Mouse (Mus musculus) layer of hippocampus, adult 11-12 months (tissue): Measurements from ENCODE around the gene Fau.
"Not testable (repeated sequence)": the region's sequence is repeated elsewhere in the genome, so short reads cannot be mapped to it uniquely, and the experiment has no call there.

Experiments used
- DNase-seq: peaks from one replicate; pipeline ENCODE4 v3.0.0; 2022; ENCODE audit warnings: low spot score

Gene Fau

DNA sequence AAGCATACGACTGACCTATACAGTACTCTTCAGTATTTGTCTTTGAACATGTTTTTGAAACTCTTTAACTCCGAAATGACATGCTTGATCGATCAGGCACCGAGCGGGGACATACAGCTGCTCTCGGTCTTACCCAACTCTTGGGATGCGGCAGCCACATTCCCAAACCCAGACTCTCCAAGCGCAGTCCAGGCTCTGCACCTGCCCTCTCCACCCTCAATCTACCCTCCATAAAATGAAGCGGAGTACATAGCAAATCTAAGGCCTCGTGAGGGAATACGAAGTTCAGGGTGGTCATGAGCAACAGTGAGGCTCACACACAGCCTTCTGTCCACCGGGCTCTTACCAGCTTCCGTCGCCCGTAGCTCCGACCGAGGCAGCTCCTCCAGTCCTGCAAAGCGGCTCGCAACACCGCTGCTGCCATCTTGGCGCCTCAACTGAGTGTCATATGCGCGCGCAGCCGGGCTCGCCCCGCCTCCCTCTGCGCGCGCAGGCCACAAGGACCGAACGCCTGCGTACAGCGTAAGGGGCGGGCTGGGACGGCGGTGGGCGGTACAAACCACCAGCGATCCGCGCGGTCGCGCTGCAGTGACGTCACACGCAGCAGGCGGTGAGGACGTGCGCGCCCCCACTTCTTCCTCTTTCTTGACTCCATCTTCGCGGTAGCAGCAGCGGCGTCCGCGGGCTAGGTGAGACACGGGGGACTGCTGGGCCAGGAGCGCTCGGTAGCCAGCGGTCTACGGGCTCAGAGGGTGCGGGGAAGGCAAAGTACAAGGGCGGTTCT is at the start of gene Fau, which contains the start of gene Mrpl49:
Gene Fau (plus strand): TSS at position 532 of the 784 bp plus-strand sequence.
Gene Mrpl49 (minus strand): TSS at position 473 of the 784 bp plus-strand sequence.
- DNase-seq, result peak; percentile 99

DNA sequence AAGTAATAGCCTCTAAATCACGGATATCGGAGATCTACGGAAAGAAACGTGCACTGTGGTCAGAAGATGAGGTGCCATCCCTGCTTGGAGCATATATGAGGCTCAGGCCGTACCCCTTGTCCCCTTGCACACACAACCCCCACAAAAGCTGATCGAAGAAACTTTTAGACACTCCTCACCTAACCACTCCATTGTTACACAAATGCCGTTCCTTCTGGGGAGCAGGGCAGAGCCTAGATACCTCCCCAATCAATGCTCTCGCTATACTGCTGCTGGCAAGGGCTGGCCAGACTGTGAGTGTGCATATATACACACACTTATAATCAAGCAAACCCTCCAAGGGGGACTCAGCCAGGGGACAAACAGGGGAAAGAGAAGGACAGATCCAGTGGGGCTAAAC is 48.5 kb upstream of the Fau start:
- DNase-seq, result no peak

DNA sequence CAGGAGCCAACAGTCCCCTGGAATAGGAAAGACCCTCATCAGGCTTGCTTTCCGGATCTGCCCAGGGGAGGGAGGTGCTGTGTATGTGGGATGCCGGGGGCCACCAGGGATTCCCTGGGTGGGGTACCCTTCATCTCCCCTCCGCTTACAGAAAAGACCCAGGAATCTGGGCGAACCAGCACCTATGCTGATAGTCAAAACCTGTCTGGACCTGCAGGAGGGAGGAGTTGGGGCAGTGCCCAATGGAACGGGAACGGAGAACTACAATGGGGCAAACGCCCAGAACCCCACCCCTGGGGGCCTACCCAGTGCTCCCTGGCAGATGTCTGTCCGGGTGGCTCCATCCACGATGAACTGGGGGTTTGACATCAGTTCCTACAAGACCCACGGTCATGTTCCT is 44.0 kb upstream of the Fau start:
- DNase-seq, result no peak

DNA sequence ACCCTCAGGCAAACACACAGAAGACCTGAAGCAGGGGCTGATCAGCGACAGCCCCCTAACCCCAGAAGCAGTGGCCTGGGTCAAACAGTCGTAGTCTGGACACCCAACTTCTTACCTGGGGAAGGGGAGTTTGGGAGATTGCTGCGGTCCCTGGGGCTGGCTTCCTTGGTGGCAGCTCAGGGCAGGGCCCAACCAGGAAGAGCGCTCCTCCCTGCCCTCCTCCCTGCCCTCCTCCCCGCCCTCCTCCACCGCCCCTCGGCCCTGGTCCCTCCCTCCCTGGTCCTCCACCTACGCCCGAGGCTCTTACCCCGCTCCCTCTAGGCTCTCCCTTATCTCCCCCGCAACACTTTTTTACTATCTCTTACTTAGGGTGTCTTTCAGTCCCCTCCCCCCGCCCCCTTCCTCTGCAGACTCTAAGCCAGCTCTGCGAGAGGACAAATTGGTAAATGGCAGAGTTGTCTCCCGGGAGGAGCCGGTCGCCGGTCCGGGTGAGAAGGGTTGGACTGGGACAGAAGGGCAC is 42.6 kb upstream of the Fau start:
- no peak for DNase-seq

DNA sequence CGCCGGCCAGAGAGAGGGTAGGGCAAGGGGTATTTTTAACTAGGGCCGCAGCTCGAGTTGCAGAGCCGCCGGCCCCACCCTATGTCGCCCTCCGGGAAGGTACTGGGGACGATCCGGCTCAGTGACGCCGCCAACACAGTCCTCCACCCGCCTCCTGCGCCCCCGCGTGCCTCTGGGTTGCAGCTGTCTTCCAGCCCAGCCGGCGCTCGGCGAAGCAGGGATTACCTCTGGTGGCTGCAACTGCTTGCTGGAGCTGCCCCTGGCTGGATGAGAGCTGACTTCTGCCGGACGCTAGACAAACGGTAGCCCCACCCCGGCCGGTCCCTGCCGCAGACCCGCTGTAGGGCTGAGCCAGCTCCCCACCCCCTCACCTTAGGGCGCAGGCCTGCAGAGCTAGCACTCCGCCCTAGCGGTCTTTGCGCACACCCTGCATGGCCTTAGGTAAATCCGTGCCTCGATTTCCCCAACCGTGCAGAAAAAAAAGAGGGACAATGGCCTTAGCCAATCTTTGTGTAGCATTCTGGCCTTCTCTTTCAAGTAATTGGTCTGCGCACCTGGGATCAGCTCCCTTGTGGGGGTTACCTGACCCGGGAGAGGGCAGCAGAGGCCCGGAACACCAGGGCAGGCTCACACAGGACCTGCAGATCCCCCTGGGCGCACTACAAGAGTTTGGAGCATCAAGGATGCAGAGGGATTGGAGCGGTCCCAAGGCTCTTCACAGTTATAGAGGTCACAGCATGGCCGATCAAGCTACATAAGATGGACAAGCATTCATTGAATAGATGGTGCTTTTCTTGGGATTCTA is 41.9 kb upstream of the Fau start, which contains the start of gene Capn1:
Gene Capn1 (minus strand): TSS at position 387 of the 805 bp plus-strand sequence.
- DNase-seq, result peak; percentile 69

DNA sequence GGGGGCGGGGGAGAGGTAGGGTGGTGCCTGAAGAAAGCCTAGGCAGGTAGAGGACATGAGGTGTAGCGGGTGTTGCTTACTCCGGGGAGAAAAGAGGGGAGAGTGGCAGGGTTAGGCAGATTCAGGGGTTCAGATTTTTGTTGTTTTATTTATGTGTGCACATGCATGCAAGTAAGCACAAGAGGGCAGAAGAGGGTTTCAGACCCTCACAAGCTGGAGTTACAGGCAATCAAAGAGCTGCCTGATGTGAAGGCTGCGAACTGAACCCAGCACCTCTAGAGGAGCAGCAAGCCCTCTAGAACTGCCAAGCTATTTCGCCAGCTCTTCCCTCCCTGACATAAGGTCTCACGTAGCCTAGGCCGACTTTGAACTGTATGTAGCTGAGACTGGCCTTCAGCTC is 41.1 kb upstream of the Fau start:
- DNase-seq, result no peak

DNA sequence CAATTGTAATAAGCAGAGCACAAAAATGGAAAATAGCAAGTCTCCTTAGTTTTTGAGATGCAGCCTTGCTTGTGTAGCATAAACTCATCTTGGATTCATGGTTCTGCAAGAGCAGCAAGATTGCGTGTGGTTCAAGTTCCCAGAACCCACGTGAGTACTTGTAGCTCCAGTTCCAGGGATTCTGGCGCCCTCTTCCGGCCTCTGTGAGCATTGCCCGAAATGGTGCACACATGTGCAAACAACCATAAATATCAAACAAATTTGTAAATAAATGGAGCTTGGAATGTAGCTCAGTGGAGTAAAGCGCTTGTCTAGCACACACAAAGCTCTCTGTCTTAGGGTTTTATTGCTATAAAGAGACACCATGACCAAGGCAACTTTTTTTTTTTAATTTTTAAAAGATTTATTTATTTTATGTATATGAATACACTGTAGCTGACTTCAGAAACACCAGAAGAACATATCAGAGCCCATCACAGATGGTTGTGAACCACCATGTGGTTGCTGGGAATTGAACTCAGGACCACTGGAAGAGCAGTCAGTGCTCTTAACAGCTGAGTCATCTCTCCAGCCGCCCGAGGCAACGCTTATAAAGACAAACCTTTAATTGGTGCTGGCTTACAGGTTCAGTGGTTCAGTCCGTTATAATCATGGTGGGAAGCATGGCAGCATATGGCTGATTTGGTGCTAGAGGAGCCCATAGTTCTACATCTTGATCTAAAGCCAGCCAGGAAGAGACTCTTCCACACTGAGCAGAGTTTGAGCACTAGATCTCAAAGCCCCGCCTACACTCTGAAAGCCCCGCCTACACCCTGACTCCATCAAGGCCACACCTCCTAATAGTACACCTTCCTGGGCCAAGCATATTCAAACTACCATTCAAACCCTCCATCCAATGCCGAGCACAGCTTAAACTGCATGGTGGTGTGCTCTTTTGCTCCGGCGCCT is 39.2 kb upstream of the Fau start:
- DNase-seq, result peak; percentile 90

DNA sequence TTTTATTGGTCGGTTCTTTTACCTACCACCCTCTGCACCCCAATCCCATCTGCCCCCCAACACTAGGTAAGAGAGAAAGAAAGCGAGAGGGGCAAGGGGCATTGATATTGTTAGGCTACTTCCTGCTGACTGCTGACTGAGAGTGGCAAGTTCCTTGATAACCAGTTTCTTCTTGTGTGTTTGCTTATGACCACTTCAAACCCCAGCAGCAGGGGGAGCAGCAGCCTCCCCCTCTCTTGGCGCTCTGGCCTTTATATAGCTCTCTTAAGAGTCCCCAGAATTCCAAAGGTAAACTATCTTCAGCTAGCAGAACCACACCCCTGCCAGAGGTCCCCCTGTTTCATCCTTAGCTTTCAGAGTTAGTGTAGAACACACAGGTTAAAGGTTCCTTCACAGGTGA is 37.4 kb upstream of the Fau start:
- no peak for DNase-seq

DNA sequence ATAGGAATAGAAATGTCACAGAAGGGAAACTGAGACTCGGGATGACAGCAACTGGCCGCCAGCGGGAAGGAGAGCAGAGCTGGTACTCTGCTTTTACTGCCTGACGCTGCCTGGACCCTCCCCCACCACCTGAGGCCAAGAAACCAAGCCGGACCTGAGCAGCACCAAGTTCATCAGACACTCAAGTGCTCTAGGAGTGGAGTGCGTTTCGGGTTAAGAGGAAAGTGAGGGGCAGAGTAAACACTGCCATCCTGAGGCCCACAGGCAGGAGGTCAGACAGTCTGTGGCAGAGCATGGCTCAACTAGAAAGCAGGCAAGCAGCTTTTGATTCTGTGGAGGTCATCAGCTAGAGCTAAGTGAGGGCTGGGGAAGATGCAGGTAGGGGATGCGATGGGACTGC is 34.6 kb upstream of the Fau start:
- DNase-seq, result no peak

DNA sequence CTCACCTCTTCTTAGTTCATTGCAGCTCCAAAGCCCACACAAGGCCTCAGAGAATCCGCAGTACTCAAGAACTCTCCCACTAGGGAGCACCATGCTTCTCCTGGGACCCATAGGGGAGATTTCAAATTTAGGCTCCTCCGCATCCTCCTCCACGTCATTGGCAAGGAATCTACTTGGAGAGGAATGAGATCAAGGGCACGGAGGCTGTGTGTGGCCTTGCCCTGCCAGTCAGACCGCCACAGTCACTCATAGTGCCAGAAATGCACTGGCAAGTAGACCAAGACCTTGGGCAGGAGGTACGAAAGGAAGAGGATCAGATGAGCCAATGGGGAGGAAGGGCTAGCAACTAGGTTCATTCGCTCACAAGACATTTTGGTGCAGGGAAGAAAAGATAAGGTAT is 33.7 kb upstream of the Fau start:
- DNase-seq, result no peak

DNA sequence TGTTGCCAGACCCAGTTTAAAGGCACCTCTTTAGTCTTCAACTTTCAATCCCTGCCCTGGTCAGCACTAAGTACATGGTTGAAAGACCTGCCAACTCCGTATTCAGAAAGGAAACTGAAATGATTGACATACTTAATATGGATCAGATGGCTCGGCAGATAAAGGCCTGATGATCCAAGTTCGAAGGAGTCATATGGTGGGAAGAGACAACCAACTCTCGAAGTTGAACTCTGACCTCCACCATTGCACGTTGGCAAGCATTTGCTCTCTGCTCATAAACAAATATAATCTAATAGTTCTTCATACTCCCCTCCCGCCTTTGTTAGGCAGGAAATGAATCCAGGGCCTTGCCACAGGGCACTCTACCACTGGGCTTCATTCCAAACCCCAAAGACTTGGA is 28.7 kb upstream of the Fau start:
- DNase-seq, result no peak

DNA sequence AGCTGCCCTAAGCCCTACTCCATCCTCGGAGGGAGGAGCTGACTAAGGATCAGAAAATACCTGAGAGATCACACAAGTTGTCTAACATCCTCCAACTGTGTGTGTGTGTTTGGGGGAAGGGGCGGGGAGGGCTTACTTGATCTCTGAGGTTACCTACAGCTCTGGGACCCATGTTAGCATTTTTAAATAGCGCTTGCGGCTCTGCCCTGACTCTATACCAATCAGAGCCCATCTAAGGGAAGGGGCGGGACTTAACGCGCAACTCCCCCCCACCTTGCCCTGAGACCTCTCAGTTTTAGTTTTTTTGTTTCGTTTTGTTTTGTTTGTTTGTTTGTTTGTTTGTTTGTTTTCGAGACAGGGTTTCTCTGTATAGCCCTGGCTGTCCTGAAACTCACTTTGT is 28.2 kb upstream of the Fau start:
- DNase-seq, result no peak

DNA sequence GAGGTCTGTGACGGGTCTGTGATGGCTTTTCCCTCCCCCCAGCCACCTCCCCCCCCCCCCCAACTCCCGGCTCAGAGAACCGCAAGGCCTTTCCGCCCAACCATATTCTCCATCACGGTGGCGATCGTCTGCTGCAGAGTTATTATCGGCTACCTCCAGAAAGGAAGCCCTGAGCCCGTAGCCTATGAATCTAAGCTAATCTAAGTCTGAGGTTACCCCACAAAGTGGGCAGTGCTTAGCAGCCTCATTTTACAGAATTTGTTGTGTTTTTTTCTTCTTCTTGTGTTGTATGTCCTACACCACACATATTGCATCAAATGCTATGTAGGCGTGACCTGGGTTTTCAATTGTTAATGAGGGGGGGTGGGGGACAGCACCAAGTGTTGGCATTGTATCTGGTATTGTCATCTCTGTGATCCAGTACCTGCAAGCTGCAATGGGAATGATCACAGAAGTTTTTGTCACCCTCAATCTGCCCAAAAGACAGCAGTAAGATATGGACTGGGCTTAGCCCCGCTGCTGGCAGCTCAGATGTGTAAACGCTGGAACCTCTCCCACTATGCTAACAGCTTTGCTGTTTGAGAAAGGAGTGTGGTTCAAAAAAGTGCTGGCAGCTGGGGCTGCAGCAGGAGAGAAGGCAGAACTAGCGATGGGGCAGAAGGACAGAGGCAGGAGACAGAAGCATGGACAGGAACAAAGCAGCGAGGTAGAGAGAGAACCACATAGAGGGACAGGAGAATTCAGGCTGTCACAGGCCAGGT is 26.9 kb upstream of the Fau start:
- no peak for DNase-seq

DNA sequence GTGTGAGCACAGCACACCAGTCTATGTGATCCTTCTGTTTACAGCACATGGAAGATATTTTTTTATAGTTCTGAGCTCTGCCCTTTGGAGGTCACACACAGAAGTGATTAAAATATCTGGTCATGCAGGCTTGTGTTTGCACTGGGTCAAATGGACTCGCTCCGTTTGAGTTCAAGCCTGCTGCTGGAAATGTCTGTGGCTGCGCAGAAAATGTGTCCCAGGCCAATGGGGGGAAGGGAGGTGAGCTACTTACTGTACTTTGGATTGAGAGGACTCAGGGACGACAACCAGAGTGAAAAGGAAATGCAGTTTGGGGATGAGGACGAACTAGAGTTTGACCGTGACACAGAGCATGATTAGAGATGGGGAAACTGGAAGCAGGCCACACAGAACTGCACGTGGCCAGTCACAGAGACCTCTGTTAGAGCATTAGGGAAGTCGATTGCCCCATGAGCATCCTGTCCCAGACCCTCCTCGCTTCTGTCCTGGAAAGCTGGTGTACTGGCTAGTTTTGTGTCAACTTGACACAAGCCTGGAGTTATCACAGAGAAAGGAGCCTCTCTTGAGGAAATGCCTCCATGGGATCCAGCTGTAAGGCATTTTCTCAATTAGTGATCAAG is 21.6 kb upstream of the Fau start:
- no peak for DNase-seq

DNA sequence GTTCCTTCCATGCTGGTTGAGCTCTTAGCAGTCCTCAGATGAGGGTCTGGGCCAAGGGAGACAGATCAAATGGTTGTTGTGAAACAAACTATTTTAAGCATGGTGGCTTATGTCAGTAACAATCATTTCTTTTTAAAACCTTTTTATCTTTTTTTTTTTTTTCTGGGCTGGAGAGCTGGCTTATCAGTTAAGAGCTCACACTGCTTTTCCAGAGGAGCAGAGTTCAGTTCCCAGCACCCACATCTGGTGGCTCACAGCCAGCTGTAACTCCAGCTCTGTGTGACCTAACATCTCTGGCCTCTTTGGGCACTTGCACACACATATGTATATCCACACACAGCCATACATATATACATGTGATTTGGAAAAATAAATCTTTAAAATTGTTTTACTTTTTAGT is 19.9 kb upstream of the Fau start:
- DNase-seq, result no peak

DNA sequence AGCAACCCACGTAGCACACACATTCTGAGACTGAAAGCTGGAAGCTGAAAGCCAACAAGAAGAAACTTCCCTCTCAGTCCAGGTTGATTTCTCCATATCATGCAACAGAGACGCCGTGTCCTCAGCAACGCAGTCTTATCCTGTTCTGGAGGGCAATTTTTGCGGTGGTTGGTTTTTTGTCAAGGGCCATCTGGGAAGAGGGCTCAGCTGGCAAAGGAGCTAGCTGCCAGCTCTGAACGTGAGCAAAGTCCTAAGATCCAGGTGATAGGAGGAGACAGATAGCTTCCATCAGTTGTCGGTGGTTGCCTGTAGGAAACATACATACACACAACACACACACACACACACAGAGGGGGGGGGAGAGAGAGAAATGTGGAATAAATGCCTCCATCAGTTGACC is 19.3 kb upstream of the Fau start:
- DNase-seq, result no peak

DNA sequence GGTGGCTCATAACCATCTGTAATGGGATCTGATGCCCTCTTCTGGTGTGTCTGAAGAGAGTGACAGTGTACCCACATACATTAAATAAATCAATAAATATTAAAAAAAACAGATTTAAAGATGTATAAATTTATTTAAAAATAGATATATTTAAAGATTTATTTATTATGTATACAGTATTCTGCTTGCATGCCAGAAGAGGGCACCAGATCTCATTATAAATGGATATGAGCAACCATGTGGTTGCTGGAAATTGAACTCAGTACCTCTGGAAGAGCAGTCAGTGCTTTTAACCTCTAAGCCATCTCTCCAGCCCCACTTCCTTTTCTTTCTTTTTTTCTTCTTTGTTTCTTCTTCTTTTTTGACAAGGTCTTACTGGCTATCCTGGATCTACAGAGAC is 17.6 kb upstream of the Fau start:
- no peak for DNase-seq

DNA sequence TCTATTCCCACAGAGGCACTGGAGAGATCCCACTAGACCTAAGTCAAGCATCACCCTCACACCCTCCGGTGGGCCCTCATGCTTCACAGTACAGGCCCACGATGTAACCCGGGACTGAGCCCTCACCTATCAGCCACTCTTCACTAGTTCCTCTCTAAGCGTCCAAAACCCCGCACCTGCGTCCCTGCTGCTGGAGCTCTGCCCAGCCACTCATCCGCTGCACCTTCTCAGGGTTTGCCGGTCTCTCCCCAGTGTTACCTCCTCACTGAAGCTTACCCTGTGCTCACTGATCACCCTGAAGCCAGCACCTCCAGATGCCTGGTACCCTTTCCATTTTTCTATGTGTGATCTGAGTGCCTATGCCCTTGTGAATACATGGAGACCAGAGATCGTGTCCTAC is 15.4 kb upstream of the Fau start:
- DNase-seq, result no peak

DNA sequence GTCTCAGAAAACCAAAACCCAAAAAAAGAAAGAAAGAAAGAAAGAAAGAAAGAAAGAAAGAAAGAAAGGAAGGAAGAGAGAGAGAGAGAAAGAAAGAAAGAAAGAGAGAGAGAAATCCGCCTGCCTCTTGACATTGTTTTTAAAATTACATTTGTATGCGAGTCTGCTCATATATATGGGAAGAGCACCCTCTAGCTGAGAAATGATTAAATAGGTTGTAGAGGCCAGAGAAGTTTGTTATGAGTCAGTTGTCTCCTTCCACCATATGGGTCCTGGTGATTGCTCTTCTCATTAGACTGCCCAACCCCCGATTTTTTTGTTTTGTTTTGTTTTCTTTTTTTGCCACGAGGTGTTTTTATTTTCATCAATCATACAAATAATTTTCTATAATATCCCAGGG is 13.5 kb upstream of the Fau start:
- not testable (repeated sequence) for DNase-seq

DNA sequence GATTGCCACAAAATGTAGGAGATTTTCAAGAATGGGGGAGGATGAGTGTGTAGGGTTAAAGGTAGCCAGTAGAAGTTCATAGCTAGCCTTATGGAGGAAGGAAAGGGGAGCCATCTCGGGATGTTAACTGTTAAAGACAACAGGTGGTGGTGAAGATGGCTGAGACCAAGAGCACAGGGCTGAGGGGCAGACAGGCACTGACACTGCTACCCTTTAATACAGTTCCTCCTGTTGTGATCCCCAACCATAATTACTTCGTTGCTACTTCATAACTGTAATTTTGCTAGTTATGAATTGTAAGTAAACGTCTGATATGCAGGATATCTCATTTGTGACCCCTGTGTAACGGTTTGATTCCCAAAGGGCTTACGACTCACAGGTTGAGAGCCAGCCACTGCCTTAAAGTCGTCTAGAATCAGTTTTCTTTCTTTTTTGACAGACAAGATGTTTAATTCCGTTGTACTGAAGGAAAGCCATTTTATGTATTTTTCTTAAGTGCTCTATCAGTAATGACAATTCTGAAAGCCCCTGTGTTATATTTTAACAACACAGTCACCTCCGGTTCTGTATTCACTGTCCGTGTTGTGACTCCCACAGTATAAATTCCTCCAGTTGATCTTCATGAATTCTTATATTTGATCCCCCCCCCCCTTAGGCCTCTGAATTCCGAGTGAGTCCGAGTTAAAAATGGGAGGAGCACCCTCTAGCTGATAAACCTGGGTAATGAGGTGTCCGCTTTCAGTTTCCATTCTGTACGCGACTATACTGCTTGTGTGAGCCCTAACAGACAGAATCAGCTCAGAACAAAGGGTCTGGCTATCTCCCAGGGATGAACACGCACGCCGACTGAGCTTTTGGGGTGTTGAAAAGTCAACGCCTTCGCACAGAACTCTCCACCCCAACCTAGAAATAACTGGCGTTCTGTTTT is 12.0 kb upstream of the Fau start:
- no peak for DNase-seq
